Mouse (Mus musculus): ENCODE data around the gene Mvb12b. TPM values are rescaled to one million over a fixed set of nuclear protein-coding genes. Genes with fewer than 3 reads are reported as not detected.

The Mvb12b gene
- total and polyA plus RNA-seq, 3 experiments, result 22.8 to 23.3 TPM; not detected in 1

GRCm38 (mm10) chr2:33727199-33727598, 160.5 kb downstream of the Mvb12b start:
- peak; percentile 57 for DNase-seq (ENCODE audit: low read depth, low spot score)
- no peak overlapping the region; a peak in 1 of 4 replicates for H3K4me3 ChIP-seq (ENCODE audit: control insufficient read depth in 1 of 2, insufficient read depth in 1 of 2, low read depth in 2 of 2, low read length in 2 of 2)
- H3K9me3 ChIP-seq (replicated peaks; ENCODE audit: insufficient read depth, low read length), result no peaks in the 10 kb centered on the region
- TF ChIP-seq EP300 (IDR thresholded peaks at IDR 0.05; ENCODE audit: low read depth in 1 of 2, low read length in 2 of 2), result peak; percentile 9 to 41; a peak in 1 of 4 replicates
- TF ChIP-seq USF1 (IDR thresholded peaks at IDR 0.05; ENCODE audit: low read depth, low read length), result no peak
- peak overlapping the region; percentile 41; the same call in 1 of the 2 replicates for H3K27ac ChIP-seq (ENCODE audit: control insufficient read depth, low read depth, low read length)
- peak overlapping the region; percentile 31 for H3K9ac ChIP-seq (ENCODE audit: control insufficient read depth, low read depth, low read length, poor library complexity, severe bottlenecking)
- peaks cover 0 to 4% of the 10 kb centered on the region in 2 experiments; a peak in 1 of 4 replicates for H3K36me3 ChIP-seq (ENCODE audit: control insufficient read depth in 1 of 2, insufficient read depth in 2 of 2, low read length in 2 of 2)
- H3K27me3 ChIP-seq (ENCODE audit: control insufficient read depth in 1 of 2, insufficient read depth in 2 of 2, low read length in 2 of 2), result no peaks in the 10 kb centered on the region
- H3K4me1 ChIP-seq (ENCODE audit: control insufficient read depth in 1 of 2, insufficient read depth in 2 of 2, low read length in 2 of 2), result peaks cover 0 to 8% of the 10 kb centered on the region in 2 experiments; a peak in 2 of 4 replicates
- no peaks in the 10 kb centered on the region for H3K79me2 ChIP-seq (ENCODE audit: control insufficient read depth, insufficient read depth, low read length, poor library complexity)

GRCm38 (mm10) chr2:33720380-33720898, 167.3 kb downstream of the Mvb12b start:
- Histone ChIP-seq H3K36me3 (ENCODE audit: control insufficient read depth in 1 of 2, insufficient read depth in 2 of 2, low read length in 2 of 2) (peaks cover 0 to 5% of the 10 kb centered on the region in 2 experiments; a peak in 2 of 4 replicates), H3K27me3 (ENCODE audit: control insufficient read depth in 1 of 2, insufficient read depth in 2 of 2, low read length in 2 of 2) (peaks cover 5 to 9% of the 10 kb centered on the region in 2 experiments), H3K4me1 (ENCODE audit: control insufficient read depth in 1 of 2, insufficient read depth in 2 of 2, low read length in 2 of 2) (no peaks in the 10 kb centered on the region; a peak in 2 of 4 replicates), H3K27ac (ENCODE audit: control insufficient read depth, low read depth, low read length) (no peak overlapping the region), H3K9me3 (replicated peaks; ENCODE audit: insufficient read depth, low read length) (no peaks in the 10 kb centered on the region), H3K4me3 (ENCODE audit: control insufficient read depth in 1 of 2, insufficient read depth in 1 of 2, low read depth in 2 of 2, low read length in 2 of 2) (no peak overlapping the region), H3K9ac (ENCODE audit: control insufficient read depth, low read depth, low read length, poor library complexity, severe bottlenecking) (no peak overlapping the region), H3K79me2 (ENCODE audit: control insufficient read depth, insufficient read depth, low read length, poor library complexity) (no peaks in the 10 kb centered on the region)
- no peak for TF ChIP-seq POLR2A (IDR thresholded peaks at IDR 0.05; ENCODE audit: control insufficient read depth in 1 of 2, insufficient read depth in 1 of 2, low read depth in 1 of 2, low read length in 2 of 2, poor library complexity in 1 of 2)
- no peak for TF ChIP-seq USF1 (IDR thresholded peaks at IDR 0.05; ENCODE audit: low read depth, low read length)
- no peak for TF ChIP-seq GABPA (IDR thresholded peaks at IDR 0.05; ENCODE audit: low read depth, low read length)
- DNase-seq (ENCODE audit: low read depth, low spot score), result peak; percentile 32

- peaks cover 0 to 5% of the 10 kb centered on the region in 2 experiments; a peak in 2 of 4 replicates for H3K36me3 ChIP-seq (ENCODE audit: control insufficient read depth in 1 of 2, insufficient read depth in 2 of 2, low read length in 2 of 2)
- TF ChIP-seq MAX (IDR thresholded peaks at IDR 0.05; ENCODE audit: low read length) (no peak), ZNF384 (IDR thresholded peaks at IDR 0.05; ENCODE audit: low read depth, low read length) (no peak), GABPA (IDR thresholded peaks at IDR 0.05; ENCODE audit: low read depth, low read length) (no peak), ETS1 (IDR thresholded peaks at IDR 0.05; ENCODE audit: low read depth, low read length) (no peak), RCOR1 (IDR thresholded peaks at IDR 0.05; ENCODE audit: low read depth, low read length) (no peak), MXI1 (IDR thresholded peaks at IDR 0.05; ENCODE audit: low read depth, low read length) (no peak), MYB (IDR thresholded peaks at IDR 0.05; ENCODE audit: low read depth, low read length) (no peak), RAD21 (IDR thresholded peaks at IDR 0.05; ENCODE audit: low read depth, low read length) (no peak), SIN3A (IDR thresholded peaks at IDR 0.05; ENCODE audit: low read length) (no peak), EP300 (IDR thresholded peaks at IDR 0.05; ENCODE audit: low read depth in 1 of 2, low read length in 2 of 2) (no peak), CTCF (IDR thresholded peaks at IDR 0.05 in 2 of 3, conservative IDR thresholded peaks at IDR 0.05 in 1 of 3; ENCODE audit: control insufficient read depth in 1 of 3, insufficient read depth in 1 of 3, low read depth in 2 of 3, low read length in 3 of 3, poor library complexity in 1 of 3, severe bottlenecking in 1 of 3) (no peak), NELFE (IDR thresholded peaks at IDR 0.05; ENCODE audit: low read depth, low read length) (no peak), MEF2A (IDR thresholded peaks at IDR 0.05; ENCODE audit: extremely low read depth, insufficient replicate concordance, low read depth, low read length, poor library complexity, severe bottlenecking) (no peak), MAZ (IDR thresholded peaks at IDR 0.05; ENCODE audit: low read depth, low read length) (no peak), TCF12 (IDR thresholded peaks at IDR 0.05; ENCODE audit: low read depth, low read length) (no peak), ZKSCAN1 (IDR thresholded peaks at IDR 0.05; ENCODE audit: low read depth, low read length) (no peak), POLR2AphosphoS5 (IDR thresholded peaks at IDR 0.05; ENCODE audit: borderline replicate concordance, low read depth, low read length) (no peak), E2F4 (IDR thresholded peaks at IDR 0.05; ENCODE audit: borderline replicate concordance, low read depth, low read length) (no peak), HCFC1 (IDR thresholded peaks at IDR 0.05; ENCODE audit: low read depth, low read length) (no peak), ELF1 (IDR thresholded peaks at IDR 0.05; ENCODE audit: low read depth, low read length) (no peak)
- DNase-seq (ENCODE audit: low read depth, low spot score), result no peak
- no peak overlapping the region for H3K9ac ChIP-seq (ENCODE audit: control insufficient read depth, low read depth, low read length, poor library complexity, severe bottlenecking)
- no peaks in the 10 kb centered on the region for H3K79me2 ChIP-seq (ENCODE audit: control insufficient read depth, insufficient read depth, low read length, poor library complexity)
- H3K27me3 ChIP-seq (ENCODE audit: control insufficient read depth in 1 of 2, insufficient read depth in 2 of 2, low read length in 2 of 2), result peaks cover 5 to 14% of the 10 kb centered on the region in 2 experiments
- H3K9me3 ChIP-seq (replicated peaks; ENCODE audit: insufficient read depth, low read length), result no peaks in the 10 kb centered on the region
- H3K4me1 ChIP-seq (ENCODE audit: control insufficient read depth in 1 of 2, insufficient read depth in 2 of 2, low read length in 2 of 2), result no peaks in the 10 kb centered on the region; a peak in 2 of 4 replicates
- no peak overlapping the region for H3K27ac ChIP-seq (ENCODE audit: control insufficient read depth, low read depth, low read length)
- H3K4me3 ChIP-seq (ENCODE audit: control insufficient read depth in 1 of 2, insufficient read depth in 1 of 2, low read depth in 2 of 2, low read length in 2 of 2), result no peak overlapping the region
These were observed 168.2 kb downstream of the Mvb12b start for GRCm38 (mm10) chr2:33719339-33720066.

All from MEL (cell line).